Mouse (Mus musculus) ES-Bruce4 (cell line): ENCODE results near the gene Lsm2. TPM values are rescaled to one million over a fixed set of nuclear protein-coding genes. Genes with fewer than 3 reads are reported as not detected.
"Not testable (repeated sequence)": the region's sequence is repeated elsewhere in the genome, so short reads cannot be mapped to it uniquely, and the experiment has no call there.

Source experiments
- H3K27ac ChIP-seq: 2 replicates; pipeline ENCODE4 v1.5.1; 2012; ENCODE audit warnings: low read length, inconsistent platforms; ENCODE audit not compliant: insufficient read depth
- H3K27me3 ChIP-seq: 2 replicates; pipeline ENCODE4 v1.6.1; 2012; ENCODE audit warnings: mild to moderate bottlenecking, low read length, inconsistent platforms; ENCODE audit not compliant: control insufficient read depth, poor library complexity, insufficient read depth, severe bottlenecking
- H3K36me3 ChIP-seq: 2 replicates; pipeline ENCODE4 v1.6.1; 2012; ENCODE audit warnings: inconsistent platforms, mild to moderate bottlenecking, low read length, moderate library complexity; ENCODE audit not compliant: control insufficient read depth, poor library complexity, insufficient read depth, severe bottlenecking
- H3K4me1 ChIP-seq: one replicate; pipeline ENCODE4 v1.8.1; 2011; ENCODE audit warnings: low read length; ENCODE audit not compliant: control insufficient read depth, insufficient read depth
- H3K4me3 ChIP-seq: 2 replicates; pipeline ENCODE4 v1.5.1; 2011; ENCODE audit warnings: low read depth, mild to moderate bottlenecking, low read length
- H3K9ac ChIP-seq: 2 replicates; pipeline ENCODE4 v1.6.1; 2012; ENCODE audit warnings: low read depth, mild to moderate bottlenecking, inconsistent platforms; ENCODE audit not compliant: poor library complexity, severe bottlenecking
- H3K9me3 ChIP-seq: replicated peaks from 2 replicates; pipeline ENCODE4 v1.6.1; 2012; ENCODE audit warnings: mild to moderate bottlenecking, low read length, inconsistent platforms; ENCODE audit not compliant: control insufficient read depth, poor library complexity, insufficient read depth, severe bottlenecking
- CTCF ChIP-seq: IDR thresholded peaks from one replicate; pipeline ENCODE4 v1.8.1; 2011; ENCODE audit warnings: low read depth, low read length
- EP300 ChIP-seq: IDR thresholded peaks from 2 replicates; pipeline ENCODE4 v1.6.1; 2011; ENCODE audit warnings: low read depth, low read length; ENCODE audit not compliant: insufficient read depth
- POLR2A ChIP-seq: IDR thresholded peaks from one replicate; pipeline ENCODE4 v1.8.1; 2011; ENCODE audit warnings: low read length; ENCODE audit not compliant: insufficient read depth
- polyA plus RNA-seq: library from polyadenylated mRNA; stranded (reverse); fragments of >200 nt; gene quantifications from 2 replicates; pipeline ENCODE4 v1.2.4, GENCODE M21; 2011; ENCODE audit warnings: low read depth; ENCODE audit not compliant: missing spikeins, insufficient read depth, insufficient read length

The Lsm2 gene
- polyA plus RNA-seq, 1 experiment, result 166 TPM

GRCm38 (mm10) chr17:34971694-34972068 lies 10.0 kb upstream of the Lsm2 start:
- not testable (repeated sequence) for H3K27me3 ChIP-seq, H3K9me3 ChIP-seq

GRCm38 (mm10) chr17:34972069-34972749 lies 9.5 kb upstream of the Lsm2 start, which contains the start of the genes Hspa1a and Hspa1l:
TSS of gene Hspa1a (minus strand) at chr17:34972156.
TSS of gene Hspa1l (plus strand) at chr17:34972703.
- H3K9me3 ChIP-seq, H3K9ac ChIP-seq, H3K36me3 ChIP-seq, H3K27me3 ChIP-seq, H3K27ac ChIP-seq, H3K4me1 ChIP-seq: not testable (repeated sequence)
- peak within 1 kb of the TSS; percentile 58 for H3K4me3 ChIP-seq

More at GRCm38 (mm10) chr17:34971694-34972068, 10.0 kb upstream of the Lsm2 start:
- H3K36me3 ChIP-seq, H3K4me1 ChIP-seq, H3K27ac ChIP-seq, H3K9ac ChIP-seq: not testable (repeated sequence)
- H3K4me3 ChIP-seq, result peak overlapping the region; percentile 58

GRCm38 (mm10) chr17:34975581-34976492 lies 5.8 kb upstream of the Lsm2 start:
- no peak overlapping the region for H3K4me3 ChIP-seq
- TF ChIP-seq EP300, result no peak
- no peak for TF ChIP-seq CTCF
- no peak for TF ChIP-seq POLR2A
- H3K4me1 ChIP-seq, result no peaks in the 10 kb centered on the region
- no peaks in the 10 kb centered on the region for H3K27me3 ChIP-seq
- no peaks in the 10 kb centered on the region for H3K9me3 ChIP-seq
- no peak overlapping the region for H3K27ac ChIP-seq
- H3K36me3 ChIP-seq, result no peaks in the 10 kb centered on the region
- no peak overlapping the region for H3K9ac ChIP-seq

- H3K27ac ChIP-seq, result no peak overlapping the region
- no peaks in the 10 kb centered on the region for H3K9me3 ChIP-seq
- TF ChIP-seq CTCF, result no peak
- no peak for TF ChIP-seq POLR2A
- TF ChIP-seq EP300, result no peak
- H3K9ac ChIP-seq, result no peak overlapping the region
- H3K36me3 ChIP-seq, result no peaks in the 10 kb centered on the region
- no peaks in the 10 kb centered on the region for H3K4me1 ChIP-seq
- H3K27me3 ChIP-seq, result no peaks in the 10 kb centered on the region
- no peak overlapping the region for H3K4me3 ChIP-seq
Measured at GRCm38 (mm10) chr17:34977000-34977399, 4.7 kb upstream of the Lsm2 start.

- Histone ChIP-seq H3K9me3 (no peaks in the 10 kb centered on the region), H3K27ac (no peak overlapping the region), H3K4me1 (no peaks in the 10 kb centered on the region), H3K36me3 (no peaks in the 10 kb centered on the region), H3K9ac (no peak overlapping the region), H3K27me3 (no peaks in the 10 kb centered on the region), H3K4me3 (no peak overlapping the region)
- TF ChIP-seq POLR2A (no peak), EP300 (no peak), CTCF (no peak)
Measured at GRCm38 (mm10) chr17:34978239-34978638, 3.4 kb upstream of the Lsm2 start.

- Histone ChIP-seq H3K9ac (no peak overlapping the region), H3K27me3 (no peaks in the 10 kb centered on the region), H3K4me1 (no peaks in the 10 kb centered on the region), H3K36me3 (peaks cover 3% of the 10 kb centered on the region; the same call in 1 of the 2 replicates), H3K9me3 (no peaks in the 10 kb centered on the region), H3K4me3 (no peak overlapping the region), H3K27ac (no peak overlapping the region)
- TF ChIP-seq CTCF (no peak), POLR2A (no peak), EP300 (no peak)
Measured at GRCm38 (mm10) chr17:34979631-34980030, 2.0 kb upstream of the Lsm2 start.
